In the genomic region with DNA sequence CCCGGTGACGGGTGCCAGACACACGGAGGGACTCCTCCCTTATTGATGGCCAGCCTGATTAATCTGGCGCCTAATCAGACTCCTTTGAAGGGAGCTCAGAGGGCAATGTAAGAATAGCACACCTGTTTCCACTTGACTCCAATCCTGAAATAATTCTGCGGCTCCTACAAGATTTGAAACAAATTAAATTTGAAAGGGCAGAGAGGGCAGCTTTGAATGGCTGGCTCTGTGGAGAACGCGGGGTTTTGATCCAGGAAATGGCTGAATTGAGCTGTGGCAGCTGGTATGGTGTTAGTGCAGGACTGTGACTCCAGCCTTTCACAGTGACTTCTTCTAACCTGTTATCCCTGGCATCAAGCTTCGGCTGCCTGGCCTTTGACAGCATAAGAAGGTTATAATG, we compare ENCODE assay signal across 20 mouse cellular contexts.
DNase-seq lines count a peak whose midpoint lies in the region; ATAC-seq and TF ChIP-seq lines count a peak whose summit lies in the region.
"Had no signal": no experiment of that assay in that cellular context is flagged by ENCODE, and none has a peak within 500 bp of the region (broad histone marks: within the 10 kb centered on the region; RNA-seq: fewer than 3 reads in every experiment).

No protein-coding gene starts in this region.

- ATAC-seq in heart, embryonic 11.5 days (replicated peaks; ENCODE audit: insufficient number of reproducible peaks, low FRiP score, low TSS enrichment): no peak
- ATAC-seq in lung, embryonic 14.5 days (ENCODE audit: insufficient read depth): peak; percentile 28; the same call in 1 of the 2 replicates
- 0 out of 2 replicates have a peak, but pooled peaks have one; percentile 13 for ATAC-seq in limb, embryonic 12.5 days (ENCODE audit: insufficient number of reproducible peaks, insufficient read depth, low FRiP score, low TSS enrichment, low read depth)
- ATAC-seq: intestine, embryonic 15.5 days had no signal

- TF ChIP-seq POLR2A in lung, adult 2 months (IDR thresholded peaks at IDR 0.05; ENCODE audit: borderline replicate concordance, extremely low read depth, low read depth, low read length): no peak

- H3K36me3 ChIP-seq in heart, embryonic 11.5 days (ENCODE audit: control insufficient read depth, insufficient read depth, low read length): no peaks in the 10 kb centered on the region
- no peaks in the 10 kb centered on the region for H3K36me3 ChIP-seq in lung, embryonic 14.5 days (ENCODE audit: insufficient read depth)
- H3K36me3 ChIP-seq in embryonic facial prominence, embryonic 10.5 days (replicated peaks): no peaks in the 10 kb centered on the region
- no peaks in the 10 kb centered on the region for H3K36me3 ChIP-seq in limb, embryonic 12.5 days
- H3K36me3 ChIP-seq: hindbrain, embryonic 12.5 days; intestine, embryonic 15.5 days; neural tube, embryonic 12.5 days had no signal

- peak overlapping the region; percentile 43 for H3K4me2 ChIP-seq in heart, embryonic 11.5 days
- no peak overlapping the region for H3K4me2 ChIP-seq in lung, embryonic 14.5 days
- H3K4me2 ChIP-seq in limb, embryonic 12.5 days: peak overlapping the region; percentile 23
- H3K4me2 ChIP-seq: hindbrain, embryonic 12.5 days; intestine, embryonic 15.5 days; neural tube, embryonic 12.5 days had no signal

- peaks cover 19% of the 10 kb centered on the region for H3K4me1 ChIP-seq in heart, embryonic 11.5 days (ENCODE audit: control insufficient read depth, insufficient read depth, low read length)
- no peaks in the 10 kb centered on the region; the same call in 1 of the 2 replicates for H3K4me1 ChIP-seq in lung, embryonic 14.5 days (ENCODE audit: insufficient read depth)
- H3K4me1 ChIP-seq in lung, adult 2 months (ENCODE audit: control insufficient read depth, insufficient read depth, low read length): no peaks in the 10 kb centered on the region
- peaks cover 36% of the 10 kb centered on the region for H3K4me1 ChIP-seq in embryonic facial prominence, embryonic 10.5 days
- H3K4me1 ChIP-seq in limb, embryonic 12.5 days (replicated peaks): peaks cover 23% of the 10 kb centered on the region
- H3K4me1 ChIP-seq: hindbrain, embryonic 12.5 days; intestine, embryonic 15.5 days; neural tube, embryonic 12.5 days had no signal

- DNase-seq in heart, adult 11 months: no peak
- no peak for DNase-seq in lung, embryonic 14.5 days
- no peak for DNase-seq in lung, adult 2 months
- peak; percentile 73 for DNase-seq in embryonic facial prominence, embryonic 10.5 days (ENCODE audit: low spot score)
- no peak for DNase-seq in left cerebral cortex, postnatal 36 days (ENCODE audit: low spot score in 2 of 2)
- no peak for DNase-seq in frontal cortex, postnatal 36 days (ENCODE audit: low spot score in 2 of 2)
- DNase-seq: adrenal gland, postnatal 25 days; cerebellum, adult 9-11 months; gastrocnemius, postnatal 36 days; left cerebral cortex, postnatal 4 days; lung, postnatal 14 days; right cerebral cortex, postnatal 14 days; thymus, postnatal 14 days had no signal

- H3K9me3 ChIP-seq in heart, embryonic 11.5 days (replicated peaks; ENCODE audit: control insufficient read depth, low read length): no peaks in the 10 kb centered on the region
- no peaks in the 10 kb centered on the region for H3K9me3 ChIP-seq in lung, embryonic 14.5 days (ENCODE audit: low read depth, low read length)
- H3K9me3 ChIP-seq in embryonic facial prominence, embryonic 10.5 days: no peaks in the 10 kb centered on the region
- H3K9me3 ChIP-seq in limb, embryonic 12.5 days: no peaks in the 10 kb centered on the region
- H3K9me3 ChIP-seq: hindbrain, embryonic 12.5 days; intestine, embryonic 15.5 days; neural tube, embryonic 12.5 days had no signal

- no peak overlapping the region for H3K9ac ChIP-seq in heart, embryonic 11.5 days (ENCODE audit: low read depth, low read length)
- no peak overlapping the region for H3K9ac ChIP-seq in lung, embryonic 14.5 days
- no peak overlapping the region for H3K9ac ChIP-seq in limb, embryonic 12.5 days (replicated peaks)
- H3K9ac ChIP-seq: hindbrain, embryonic 12.5 days; intestine, embryonic 15.5 days; liver, embryonic 14.5 days; neural tube, embryonic 12.5 days had no signal

- H3K27me3 ChIP-seq in heart, embryonic 11.5 days (ENCODE audit: control insufficient read depth, insufficient read depth, low read length): no peaks in the 10 kb centered on the region
- H3K27me3 ChIP-seq in lung, embryonic 14.5 days (ENCODE audit: insufficient read depth, low read length): no peaks in the 10 kb centered on the region
- H3K27me3 ChIP-seq in embryonic facial prominence, embryonic 10.5 days (replicated peaks; ENCODE audit: low read depth, poor library complexity, severe bottlenecking): 0 out of 2 replicates have a peak, but pooled peaks cover 4% of the 10 kb centered on the region
- H3K27me3 ChIP-seq in limb, embryonic 12.5 days: no peaks in the 10 kb centered on the region
- H3K27me3 ChIP-seq: hindbrain, embryonic 12.5 days; intestine, embryonic 15.5 days; neural tube, embryonic 12.5 days had no signal

- 15% methylated on average over 8 of the region's 8 CpGs for WGBS in heart, embryonic 11.5 days (ENCODE audit: insufficient replicate concordance)
- WGBS in lung, embryonic 14.5 days: 37% methylated on average over 8 of the region's 8 CpGs
- 45% methylated on average over 8 of the region's 8 CpGs for WGBS in lung, adult 2 months
- WGBS in embryonic facial prominence, embryonic 10.5 days: 25% methylated on average over 8 of the region's 8 CpGs
- 14% methylated on average over 8 of the region's 8 CpGs for WGBS in limb, embryonic 12.5 days

- H3K4me3 ChIP-seq in heart, embryonic 11.5 days (ENCODE audit: low read depth, low read length): no peak overlapping the region
- H3K4me3 ChIP-seq in lung, embryonic 14.5 days (ENCODE audit: low read depth, low read length): no peak overlapping the region
- H3K4me3 ChIP-seq in lung, adult 2 months (replicated peaks; ENCODE audit: extremely low read depth, low read depth, low read length): no peak overlapping the region
- peak overlapping the region; percentile 12; the same call in 1 of the 2 replicates for H3K4me3 ChIP-seq in embryonic facial prominence, embryonic 10.5 days
- H3K4me3 ChIP-seq in limb, embryonic 12.5 days (replicated peaks): no peak overlapping the region
- H3K4me3 ChIP-seq: hindbrain, embryonic 12.5 days; intestine, embryonic 15.5 days; neural tube, embryonic 12.5 days had no signal

- no peak for TF ChIP-seq CTCF in lung, embryonic 14.5 days (IDR thresholded peaks at IDR 0.05; ENCODE audit: low read depth)
- TF ChIP-seq CTCF in lung, adult 2 months (IDR thresholded peaks at IDR 0.05; ENCODE audit: insufficient read depth, low read length): no peak

- peak overlapping the region; percentile 74 for H3K27ac ChIP-seq in heart, embryonic 11.5 days (ENCODE audit: low read depth, low read length)
- H3K27ac ChIP-seq in lung, embryonic 14.5 days (ENCODE audit: low read depth): no peak overlapping the region
- peak overlapping the region; percentile 75 for H3K27ac ChIP-seq in embryonic facial prominence, embryonic 10.5 days (replicated peaks)
- no peak overlapping the region for H3K27ac ChIP-seq in limb, embryonic 12.5 days
- H3K27ac ChIP-seq: hindbrain, embryonic 12.5 days; intestine, embryonic 15.5 days; liver, embryonic 14.5 days; neural tube, embryonic 12.5 days; stomach, postnatal 0 days had no signal

- intact Hi-C loops in left cerebral cortex, postnatal 36 days (cut with DNase I): no loop called here

Comparison
In these comparisons a context has a peak if more than half of its experiments do, and no peak if none do; other contexts are left out.
1. H3K27ac ChIP-seq: peak in heart, embryonic 11.5 days (single experiment) and embryonic facial prominence, embryonic 10.5 days (single experiment); none in lung, embryonic 14.5 days (single experiment) and limb, embryonic 12.5 days (single experiment).